Mouse (Mus musculus): ENCODE data around the gene Kdm4b.

Gene Kdm4b

GRCm38 (mm10) chr17:56345364-56345763, 19.5 kb downstream of the Kdm4b start:
- DNase-seq (ENCODE audit: low spot score), result no peak

- DNase-seq (ENCODE audit: low spot score), result no peak
These were observed 22.3 kb downstream of the Kdm4b start for GRCm38 (mm10) chr17:56348128-56348527.

- DNase-seq (ENCODE audit: low spot score), result no peak
These were observed 22.7 kb downstream of the Kdm4b start for GRCm38 (mm10) chr17:56348586-56348985.

GRCm38 (mm10) chr17:56350694-56351093, 24.8 kb downstream of the Kdm4b start:
- peak; percentile 87 for DNase-seq (ENCODE audit: low spot score)

GRCm38 (mm10) chr17:56356921-56357885, 31.3 kb downstream of the Kdm4b start:
- peak; percentile 65 for DNase-seq (ENCODE audit: low spot score)

- no peak for DNase-seq (ENCODE audit: low spot score)
These were observed 33.4 kb downstream of the Kdm4b start for GRCm38 (mm10) chr17:56359183-56359725.

GRCm38 (mm10) chr17:56359864-56360263, 34.0 kb downstream of the Kdm4b start:
- no peak for DNase-seq (ENCODE audit: low spot score)

- no peak for DNase-seq (ENCODE audit: low spot score)
These were observed 34.6 kb downstream of the Kdm4b start for GRCm38 (mm10) chr17:56360451-56360850.

- no peak for DNase-seq (ENCODE audit: low spot score)
These were observed 35.7 kb downstream of the Kdm4b start for GRCm38 (mm10) chr17:56361542-56361941.

GRCm38 (mm10) chr17:56365791-56366673, 40.2 kb downstream of the Kdm4b start:
- DNase-seq (ENCODE audit: low spot score), result no peak

GRCm38 (mm10) chr17:56368291-56368790, 42.5 kb downstream of the Kdm4b start:
- no peak for DNase-seq (ENCODE audit: low spot score)

- DNase-seq (ENCODE audit: low spot score), result no peak
These were observed 44.2 kb downstream of the Kdm4b start for GRCm38 (mm10) chr17:56370090-56370489.

- DNase-seq (ENCODE audit: low spot score), result no peak
These were observed 45.3 kb downstream of the Kdm4b start for GRCm38 (mm10) chr17:56371029-56371660.

GRCm38 (mm10) chr17:56372109-56372508, 46.2 kb downstream of the Kdm4b start:
- no peak for DNase-seq (ENCODE audit: low spot score)

GRCm38 (mm10) chr17:56373136-56374034, 47.5 kb downstream of the Kdm4b start:
- DNase-seq (ENCODE audit: low spot score), result no peak

- DNase-seq (ENCODE audit: low spot score), result no peak
These were observed 49.0 kb downstream of the Kdm4b start for GRCm38 (mm10) chr17:56374851-56375250.

GRCm38 (mm10) chr17:56379281-56379834, 53.5 kb downstream of the Kdm4b start:
- DNase-seq (ENCODE audit: low spot score), result no peak

- DNase-seq (ENCODE audit: low spot score), result no peak
These were observed 54.4 kb downstream of the Kdm4b start for GRCm38 (mm10) chr17:56380286-56380685.

GRCm38 (mm10) chr17:56381183-56381582, 55.3 kb downstream of the Kdm4b start:
- DNase-seq (ENCODE audit: low spot score), result no peak

- DNase-seq (ENCODE audit: low spot score), result no peak
These were observed 57.1 kb downstream of the Kdm4b start for GRCm38 (mm10) chr17:56382997-56383396.
